ENCODE assay signal across 23 mouse cellular contexts in genomic region chr4:137233632-137234031, GRCm38 (mm10).
"Had no signal": no experiment of that assay in that cellular context is flagged by ENCODE, and none has a peak within 500 bp of the region (broad histone marks: within the 10 kb centered on the region; RNA-seq: fewer than 3 reads in every experiment).

No protein-coding gene starts in this region.

- H3K9me3 ChIP-seq: heart, embryonic 12.5 days; hindbrain, embryonic 10.5 days; hindbrain, embryonic 13.5 days; hindbrain, embryonic 15.5 days; intestine, embryonic 15.5 days; limb, embryonic 13.5 days; limb, embryonic 15.5 days; liver, embryonic 12.5 days had no signal

- H3K4me2 ChIP-seq: heart, embryonic 12.5 days; hindbrain, embryonic 13.5 days; hindbrain, embryonic 15.5 days; intestine, embryonic 15.5 days; limb, embryonic 13.5 days; limb, embryonic 15.5 days; liver, embryonic 12.5 days had no signal

- DNase-seq: gastrocnemius, postnatal 14 days; gastrocnemius, postnatal 36 days; heart, adult 2 months; heart, postnatal 10 days; heart, postnatal 4 days; kidney, adult 18-20 months; kidney, adult 8-10 months; kidney, postnatal 10 days; kidney, postnatal 25 days; kidney, postnatal 4 days; layer of hippocampus, adult 9-11 months; layer of hippocampus, postnatal 36 days; left cerebral cortex, postnatal 4 days had no signal

- H3K9ac ChIP-seq: heart, embryonic 12.5 days; hindbrain, embryonic 13.5 days; hindbrain, embryonic 15.5 days; intestine, embryonic 15.5 days; limb, embryonic 13.5 days; limb, embryonic 15.5 days; liver, embryonic 12.5 days had no signal

- H3K4me3 ChIP-seq: heart, adult 2 months; heart, embryonic 12.5 days; hindbrain, embryonic 10.5 days; hindbrain, embryonic 13.5 days; hindbrain, embryonic 15.5 days; intestine, embryonic 15.5 days; limb, embryonic 13.5 days; limb, embryonic 15.5 days; liver, embryonic 12.5 days had no signal

- H3K27me3 ChIP-seq: heart, embryonic 12.5 days; hindbrain, embryonic 13.5 days; hindbrain, embryonic 15.5 days; intestine, embryonic 15.5 days; limb, embryonic 13.5 days; limb, embryonic 15.5 days; liver, embryonic 12.5 days had no signal

- H3K4me1 ChIP-seq: liver, embryonic 12.5 days had no signal

- H3K27ac ChIP-seq: heart, adult 2 months; hindbrain, embryonic 10.5 days; hindbrain, embryonic 13.5 days; hindbrain, embryonic 15.5 days; intestine, embryonic 15.5 days; limb, embryonic 13.5 days; limb, embryonic 15.5 days; liver, embryonic 12.5 days had no signal

- H3K36me3 ChIP-seq: heart, embryonic 12.5 days; hindbrain, embryonic 10.5 days; hindbrain, embryonic 13.5 days; hindbrain, embryonic 15.5 days; intestine, embryonic 15.5 days; limb, embryonic 13.5 days; limb, embryonic 15.5 days; liver, embryonic 12.5 days had no signal

- ATAC-seq: inflammation-experienced regulatory T-cells, adult 6 months; intestine, embryonic 15.5 days; intestine, postnatal 0 days; liver, embryonic 12.5 days had no signal
